Mouse (Mus musculus): Measurements from ENCODE around the gene Fbxl17. TPM values are rescaled to one million over a fixed set of nuclear protein-coding genes. Genes with fewer than 3 reads are reported as not detected.

Fbxl17 gene
- polyA plus RNA-seq, 1 experiment from 2014 or later = 3.8 TPM

- WGBS = 95% methylated on average over 2 of the region's 2 CpGs
Measured at GRCm38 (mm10) chr17:63410101-63410500, 89.7 kb downstream of the Fbxl17 start.

GRCm38 (mm10) chr17:63405955-63406354 lies 93.9 kb downstream of the Fbxl17 start:
- H3K4me3 ChIP-seq = no peak overlapping the region
- no peaks in the 10 kb centered on the region for H3K9me3 ChIP-seq
- no peaks in the 10 kb centered on the region for H3K36me3 ChIP-seq (replicated peaks)
- no peak for DNase-seq (ENCODE audit: low spot score)
- peaks cover 27% of the 10 kb centered on the region for H3K4me1 ChIP-seq
- 46% methylated on average over 4 of the region's 4 CpGs for WGBS
- H3K27ac ChIP-seq (replicated peaks) = no peak overlapping the region
- no peaks in the 10 kb centered on the region for H3K27me3 ChIP-seq (replicated peaks; ENCODE audit: low read depth, poor library complexity, severe bottlenecking)

More at GRCm38 (mm10) chr17:63410101-63410500, 89.7 kb downstream of the Fbxl17 start:
- H3K36me3 ChIP-seq (replicated peaks) = peaks cover 6% of the 10 kb centered on the region; the same call in 1 of the 2 replicates
- peaks cover 11% of the 10 kb centered on the region for H3K4me1 ChIP-seq
- H3K9me3 ChIP-seq = no peaks in the 10 kb centered on the region; the same call in 1 of the 2 replicates
- no peak for DNase-seq (ENCODE audit: low spot score)
- H3K27ac ChIP-seq (replicated peaks) = no peak overlapping the region
- H3K27me3 ChIP-seq (replicated peaks; ENCODE audit: low read depth, poor library complexity, severe bottlenecking) = no peaks in the 10 kb centered on the region
- H3K4me3 ChIP-seq = no peak overlapping the region

GRCm38 (mm10) chr17:63405471-63405870 lies 94.3 kb downstream of the Fbxl17 start:
- Histone ChIP-seq H3K4me1 (peaks cover 27% of the 10 kb centered on the region), H3K27ac (replicated peaks) (no peak overlapping the region), H3K4me3 (no peak overlapping the region), H3K36me3 (replicated peaks) (no peaks in the 10 kb centered on the region), H3K27me3 (replicated peaks; ENCODE audit: low read depth, poor library complexity, severe bottlenecking) (no peaks in the 10 kb centered on the region), H3K9me3 (no peaks in the 10 kb centered on the region)
- DNase-seq (ENCODE audit: low spot score) = no peak
- 85% methylated on average over 4 of the region's 4 CpGs for WGBS

GRCm38 (mm10) chr17:63404968-63405367 lies 94.8 kb downstream of the Fbxl17 start:
- Histone ChIP-seq H3K27me3 (replicated peaks; ENCODE audit: low read depth, poor library complexity, severe bottlenecking) (no peaks in the 10 kb centered on the region), H3K4me1 (peaks cover 27% of the 10 kb centered on the region), H3K27ac (replicated peaks) (no peak overlapping the region), H3K36me3 (replicated peaks) (no peaks in the 10 kb centered on the region), H3K9me3 (no peaks in the 10 kb centered on the region), H3K4me3 (no peak overlapping the region)
- WGBS = 86% methylated on average over 2 of the region's 2 CpGs
- DNase-seq (ENCODE audit: low spot score) = no peak

- H3K9me3 ChIP-seq = no peaks in the 10 kb centered on the region
- H3K4me3 ChIP-seq = no peak overlapping the region
- H3K4me1 ChIP-seq = peaks cover 27% of the 10 kb centered on the region
- no peaks in the 10 kb centered on the region for H3K27me3 ChIP-seq (replicated peaks; ENCODE audit: low read depth, poor library complexity, severe bottlenecking)
- no peaks in the 10 kb centered on the region for H3K36me3 ChIP-seq (replicated peaks)
- H3K27ac ChIP-seq (replicated peaks) = no peak overlapping the region
- DNase-seq (ENCODE audit: low spot score) = no peak
Measured at GRCm38 (mm10) chr17:63403801-63404415, 95.9 kb downstream of the Fbxl17 start.

- WGBS = 80% methylated on average over 13 of the region's 13 CpGs
- no peak overlapping the region; the same call in 1 of the 2 replicates for H3K27ac ChIP-seq (replicated peaks)
- H3K9me3 ChIP-seq = no peaks in the 10 kb centered on the region
- peaks cover 27% of the 10 kb centered on the region for H3K4me1 ChIP-seq
- H3K27me3 ChIP-seq (replicated peaks; ENCODE audit: low read depth, poor library complexity, severe bottlenecking) = no peaks in the 10 kb centered on the region
- H3K4me3 ChIP-seq = no peak overlapping the region
- no peaks in the 10 kb centered on the region for H3K36me3 ChIP-seq (replicated peaks)
- DNase-seq (ENCODE audit: low spot score) = no peak
Measured at GRCm38 (mm10) chr17:63402741-63403681, 96.8 kb downstream of the Fbxl17 start.

GRCm38 (mm10) chr17:63402170-63402569 lies 97.6 kb downstream of the Fbxl17 start:
- no peaks in the 10 kb centered on the region for H3K36me3 ChIP-seq (replicated peaks)
- WGBS = 66% methylated on average over 3 of the region's 3 CpGs
- peaks cover 27% of the 10 kb centered on the region for H3K4me1 ChIP-seq
- H3K27ac ChIP-seq (replicated peaks) = no peak overlapping the region
- H3K4me3 ChIP-seq = no peak overlapping the region
- H3K27me3 ChIP-seq (replicated peaks; ENCODE audit: low read depth, poor library complexity, severe bottlenecking) = no peaks in the 10 kb centered on the region
- no peaks in the 10 kb centered on the region for H3K9me3 ChIP-seq
- DNase-seq (ENCODE audit: low spot score) = no peak

- DNase-seq (ENCODE audit: low spot score) = no peak
- H3K36me3 ChIP-seq (replicated peaks) = no peaks in the 10 kb centered on the region
- no peaks in the 10 kb centered on the region for H3K9me3 ChIP-seq
- H3K4me3 ChIP-seq = no peak overlapping the region
- 84% methylated on average over 5 of the region's 5 CpGs for WGBS
- H3K27ac ChIP-seq (replicated peaks) = no peak overlapping the region
- no peaks in the 10 kb centered on the region for H3K27me3 ChIP-seq (replicated peaks; ENCODE audit: low read depth, poor library complexity, severe bottlenecking)
- H3K4me1 ChIP-seq = peaks cover 16% of the 10 kb centered on the region
Measured at GRCm38 (mm10) chr17:63400640-63401039, 99.2 kb downstream of the Fbxl17 start.

GRCm38 (mm10) chr17:63399816-63400215 lies 100.0 kb downstream of the Fbxl17 start:
- DNase-seq (ENCODE audit: low spot score) = no peak
- no peak overlapping the region for H3K27ac ChIP-seq (replicated peaks)
- H3K36me3 ChIP-seq (replicated peaks) = no peaks in the 10 kb centered on the region
- no peak overlapping the region for H3K4me3 ChIP-seq
- no peaks in the 10 kb centered on the region for H3K9me3 ChIP-seq
- H3K27me3 ChIP-seq (replicated peaks; ENCODE audit: low read depth, poor library complexity, severe bottlenecking) = no peaks in the 10 kb centered on the region
- H3K4me1 ChIP-seq = peaks cover 16% of the 10 kb centered on the region
- WGBS = 89% methylated on average over 8 of the region's 8 CpGs

- Histone ChIP-seq H3K9me3 (no peaks in the 10 kb centered on the region), H3K27me3 (replicated peaks; ENCODE audit: low read depth, poor library complexity, severe bottlenecking) (no peaks in the 10 kb centered on the region), H3K4me1 (0 out of 2 replicates have a peak, but pooled peaks cover 3% of the 10 kb centered on the region), H3K27ac (replicated peaks) (no peak overlapping the region), H3K36me3 (replicated peaks) (no peaks in the 10 kb centered on the region), H3K4me3 (no peak overlapping the region)
- DNase-seq (ENCODE audit: low spot score) = no peak
- WGBS = 91% methylated on average over 4 of the region's 4 CpGs
Measured at GRCm38 (mm10) chr17:63391506-63391905, 108.3 kb downstream of the Fbxl17 start.

- DNase-seq (ENCODE audit: low spot score) = no peak
- WGBS = 87% methylated on average over 4 of the region's 4 CpGs
Measured at GRCm38 (mm10) chr17:63390951-63391350, 108.9 kb downstream of the Fbxl17 start.

GRCm38 (mm10) chr17:63370977-63371376 lies 128.8 kb downstream of the Fbxl17 start:
- H3K4me1 ChIP-seq = peaks cover 12% of the 10 kb centered on the region
- no peak for DNase-seq (ENCODE audit: low spot score)
- 88% methylated on average over 3 of the region's 3 CpGs for WGBS
- peaks cover 5% of the 10 kb centered on the region for H3K36me3 ChIP-seq (replicated peaks)
- H3K27ac ChIP-seq (replicated peaks) = no peak overlapping the region
- H3K9me3 ChIP-seq = peaks cover 5% of the 10 kb centered on the region; the same call in 1 of the 2 replicates
- H3K27me3 ChIP-seq (replicated peaks; ENCODE audit: low read depth, poor library complexity, severe bottlenecking) = no peaks in the 10 kb centered on the region
- no peak overlapping the region for H3K4me3 ChIP-seq

More at GRCm38 (mm10) chr17:63390951-63391350, 108.9 kb downstream of the Fbxl17 start:
- no peaks in the 10 kb centered on the region for H3K27me3 ChIP-seq (replicated peaks; ENCODE audit: low read depth, poor library complexity, severe bottlenecking)
- H3K4me1 ChIP-seq = 0 out of 2 replicates have a peak, but pooled peaks cover 3% of the 10 kb centered on the region
- no peak overlapping the region for H3K27ac ChIP-seq (replicated peaks)
- H3K4me3 ChIP-seq = no peak overlapping the region
- no peaks in the 10 kb centered on the region for H3K36me3 ChIP-seq (replicated peaks)
- H3K9me3 ChIP-seq = no peaks in the 10 kb centered on the region

Measured in embryonic facial prominence, embryonic 10.5 days (tissue).